Mouse (Mus musculus) lung, adult 2 months (tissue): ENCODE data around the gene Tenm3. TPM values are rescaled to one million over a fixed set of nuclear protein-coding genes. Genes with fewer than 3 reads are reported as not detected.

Source experiments
- DNase-seq: peaks from one replicate; pipeline ENCODE4 v3.0.0; 2022
- H3K4me1 ChIP-seq: fragments of 200-500 bp; 2 replicates; pipeline ENCODE4 v1.6.1; 2011; ENCODE audit warnings: low read length; ENCODE audit not compliant: control insufficient read depth, insufficient read depth
- H3K4me3 ChIP-seq: fragments of 200-500 bp; replicated peaks from 2 replicates; pipeline ENCODE3; 2011; ENCODE audit warnings: low read depth, mild to moderate bottlenecking, control low read depth, low read length; ENCODE audit errors: extremely low read depth
- CTCF ChIP-seq: fragments of 200-500 bp; IDR thresholded peaks from 2 replicates; pipeline ENCODE4 v1.5.1; 2011; ENCODE audit warnings: mild to moderate bottlenecking, low read length, control low read depth; ENCODE audit not compliant: insufficient read depth
- POLR2A ChIP-seq: fragments of 200-500 bp; IDR thresholded peaks from 2 replicates; pipeline ENCODE4 v1.6.1; 2011; ENCODE audit warnings: low read depth, mild to moderate bottlenecking, control low read depth, low read length, borderline replicate concordance; ENCODE audit errors: extremely low read depth
- WGBS: fragments of 180-500 bp; shearing (Covaris S2); methylation state at CpG from one replicate; pipeline ENCODE4 v1.1.7; 2018; 5-methylcytosine and 5-hydroxymethylcytosine counted together
- polyA plus RNA-seq: library from polyadenylated mRNA; depleted of rRNA; stranded (reverse); fragments of >200 nt; gene quantifications from 2 replicates; pipeline ENCODE4 v1.2.3, GENCODE M21; 2012

Gene Tenm3
- polyA plus RNA-seq, 1 experiment = 1.1 TPM

DNA sequence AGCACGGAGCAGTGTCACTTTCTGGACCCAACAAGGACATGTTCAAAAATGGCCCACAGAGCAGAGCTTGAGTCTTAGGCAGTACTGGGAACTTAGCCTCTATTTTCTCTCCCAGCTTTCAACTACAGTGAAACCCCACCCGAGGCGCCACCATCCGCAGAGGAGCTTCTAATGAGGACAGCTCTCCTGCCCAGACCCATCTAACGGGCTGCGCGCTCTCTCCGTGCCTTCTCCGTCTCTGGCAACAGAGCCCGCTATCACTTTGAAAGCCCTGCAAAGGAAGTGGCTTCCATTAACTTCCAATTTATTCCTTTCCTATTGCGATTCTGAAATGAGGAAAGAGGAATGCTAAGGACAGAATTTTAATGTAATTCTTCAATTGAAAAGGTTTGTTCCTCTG is 569.2 kb downstream of the Tenm3 start:
- WGBS = 93% methylated on average over 11 of the region's 11 CpGs

GRCm38 (mm10) chr8:48268638-48269037 is 575.1 kb downstream of the Tenm3 start:
- no peaks in the 10 kb centered on the region for H3K4me1 ChIP-seq
- 92% methylated on average over 10 of the region's 10 CpGs for WGBS
- no peak for DNase-seq
- TF ChIP-seq POLR2A (no peak), CTCF (no peak)
- no peak overlapping the region for H3K4me3 ChIP-seq

More for the DNA sequence above, 569.2 kb downstream of the Tenm3 start:
- no peak for DNase-seq
- Histone ChIP-seq H3K4me3 (no peak overlapping the region), H3K4me1 (no peaks in the 10 kb centered on the region)
- no peak for TF ChIP-seq CTCF
- TF ChIP-seq POLR2A = no peak

- H3K4me3 ChIP-seq = no peak overlapping the region
- TF ChIP-seq POLR2A = no peak
- WGBS = 90% methylated on average over 10 of the region's 10 CpGs
- no peak for DNase-seq
- no peaks in the 10 kb centered on the region for H3K4me1 ChIP-seq
Observed at GRCm38 (mm10) chr8:48260265-48260664, 583.5 kb downstream of the Tenm3 start.

- H3K4me3 ChIP-seq = no peak overlapping the region
- TF ChIP-seq CTCF = no peak
- TF ChIP-seq POLR2A = no peak
- 72% methylated on average over 6 of the region's 6 CpGs for WGBS
- no peaks in the 10 kb centered on the region for H3K4me1 ChIP-seq
- DNase-seq = no peak
Observed at GRCm38 (mm10) chr8:48259832-48260231, 583.9 kb downstream of the Tenm3 start.

DNA sequence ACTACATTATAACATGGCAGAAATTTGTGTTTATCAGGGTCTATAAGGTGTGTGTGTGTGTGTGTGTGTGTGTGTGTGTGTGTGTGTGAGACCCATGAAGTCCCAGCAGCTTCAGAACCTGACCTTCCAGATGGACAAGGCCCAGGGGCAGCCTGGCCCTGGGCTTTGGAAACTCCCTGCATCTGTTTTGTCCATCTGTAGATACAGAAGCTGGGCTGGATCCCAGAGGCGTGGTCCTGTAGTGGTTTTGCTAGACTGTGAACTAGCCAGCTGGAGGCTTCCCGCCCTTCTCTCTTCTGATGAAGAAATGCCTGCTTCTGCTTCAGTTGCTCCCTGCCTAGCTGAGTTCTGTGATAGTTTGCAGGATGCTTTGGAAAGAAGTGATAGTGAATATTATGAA is 599.9 kb downstream of the Tenm3 start:
- DNase-seq = no peak
- H3K4me3 ChIP-seq = no peak overlapping the region
- WGBS = 72% methylated on average over 2 of the region's 2 CpGs
- TF ChIP-seq POLR2A = no peak
- no peak for TF ChIP-seq CTCF
- H3K4me1 ChIP-seq = no peaks in the 10 kb centered on the region

- no peak for DNase-seq
- 50% methylated on average over 6 of the region's 6 CpGs for WGBS
Observed at GRCm38 (mm10) chr8:48240917-48241531, 602.7 kb downstream of the Tenm3 start.

GRCm38 (mm10) chr8:48236968-48237367 is 606.8 kb downstream of the Tenm3 start:
- no peak for DNase-seq
- WGBS = 94% methylated on average over 5 of the region's 5 CpGs
- TF ChIP-seq CTCF = no peak
- TF ChIP-seq POLR2A = no peak

More at GRCm38 (mm10) chr8:48240917-48241531, 602.7 kb downstream of the Tenm3 start:
- TF ChIP-seq POLR2A (no peak), CTCF (no peak)
- no peaks in the 10 kb centered on the region for H3K4me1 ChIP-seq
- no peak overlapping the region for H3K4me3 ChIP-seq

GRCm38 (mm10) chr8:48232927-48233326 is 610.8 kb downstream of the Tenm3 start:
- TF ChIP-seq CTCF = no peak
- no peak for TF ChIP-seq POLR2A
- no peak for DNase-seq
- 70% methylated on average over 7 of the region's 7 CpGs for WGBS

More at GRCm38 (mm10) chr8:48236968-48237367, 606.8 kb downstream of the Tenm3 start:
- Histone ChIP-seq H3K4me3 (no peak overlapping the region), H3K4me1 (no peaks in the 10 kb centered on the region)

GRCm38 (mm10) chr8:48231882-48232281 is 611.9 kb downstream of the Tenm3 start:
- no peak for DNase-seq
- no peaks in the 10 kb centered on the region for H3K4me1 ChIP-seq
- no peak overlapping the region for H3K4me3 ChIP-seq
- 77% methylated on average over 9 of the region's 9 CpGs for WGBS
- TF ChIP-seq POLR2A (no peak), CTCF (no peak)

More at GRCm38 (mm10) chr8:48232927-48233326, 610.8 kb downstream of the Tenm3 start:
- no peaks in the 10 kb centered on the region for H3K4me1 ChIP-seq
- no peak overlapping the region for H3K4me3 ChIP-seq

DNA sequence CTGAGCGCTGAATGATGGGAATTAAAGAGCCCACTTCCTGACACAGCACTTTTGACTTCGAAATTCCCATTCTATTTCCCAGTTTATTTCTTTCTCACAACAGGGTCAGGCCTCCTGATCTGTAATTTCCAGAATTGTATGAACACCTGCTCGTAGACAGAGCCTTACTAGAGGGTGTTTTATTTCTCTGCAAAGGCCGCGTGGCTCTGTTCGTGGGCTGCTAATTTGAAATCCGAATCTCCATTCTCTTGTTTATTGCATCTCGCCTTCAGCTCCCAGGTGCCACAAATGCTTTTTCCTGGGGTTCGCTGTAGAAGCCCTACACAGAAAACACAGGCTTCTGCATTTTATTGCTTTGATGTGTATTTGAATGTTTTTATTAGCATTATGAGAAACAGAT is 612.4 kb downstream of the Tenm3 start:
- Histone ChIP-seq H3K4me3 (no peak overlapping the region), H3K4me1 (no peaks in the 10 kb centered on the region)
- DNase-seq = no peak
- WGBS = 85% methylated on average over 9 of the region's 9 CpGs
- TF ChIP-seq CTCF (no peak), POLR2A (no peak)
